ENCODE assay signal across 8 mouse cellular contexts in genomic region chr3:122924009-122924914, GRCm38 (mm10). TPM values are rescaled to one million over a fixed set of nuclear protein-coding genes. Genes with fewer than 3 reads are reported as not detected.
DNase-seq lines count a peak whose midpoint lies in the region; ATAC-seq and TF ChIP-seq lines count a peak whose summit lies in the region.

Gene 1810037I17Rik, plus strand, starts transcription at chr3:122924203.

- H3K9me3 ChIP-seq in embryonic facial prominence, embryonic 15.5 days (replicated peaks): no peaks in the 10 kb centered on the region
- H3K9me3 ChIP-seq in limb, embryonic 14.5 days (ENCODE audit: control insufficient read depth, low read length): no peaks in the 10 kb centered on the region
- H3K9me3 ChIP-seq in midbrain, postnatal 0 days (ENCODE audit: low read length): no peaks in the 10 kb centered on the region

- H3K4me2 ChIP-seq in embryonic facial prominence, embryonic 15.5 days (replicated peaks): peak within 1 kb of the TSS; percentile 54
- peak within 1 kb of the TSS; percentile 68 for H3K4me2 ChIP-seq in limb, embryonic 14.5 days (replicated peaks; ENCODE audit: low read depth, low read length, severe bottlenecking)
- H3K4me2 ChIP-seq in midbrain, postnatal 0 days (ENCODE audit: low read depth, low read length, poor library complexity, severe bottlenecking): peak within 1 kb of the TSS; percentile 58

- peak within 1 kb of the TSS; percentile 56 for H3K27ac ChIP-seq in bone marrow, adult 2 months (ENCODE audit: control insufficient read depth, insufficient read depth, low read depth, low read length, poor library complexity)
- H3K27ac ChIP-seq in embryonic facial prominence, embryonic 15.5 days (replicated peaks): peak within 1 kb of the TSS; percentile 88
- peak within 1 kb of the TSS; percentile 80 for H3K27ac ChIP-seq in limb, embryonic 14.5 days (replicated peaks; ENCODE audit: low read depth, low read length)
- H3K27ac ChIP-seq in midbrain, postnatal 0 days (ENCODE audit: low read depth, low read length): peak within 1 kb of the TSS; percentile 67; the same call in 1 of the 2 replicates

- no peaks in the 10 kb centered on the region for H3K4me1 ChIP-seq in bone marrow, adult 2 months (ENCODE audit: control insufficient read depth, insufficient read depth, low read length)
- peaks cover 6% of the 10 kb centered on the region; the same call in 1 of the 2 replicates for H3K4me1 ChIP-seq in embryonic facial prominence, embryonic 15.5 days
- peaks cover 6% of the 10 kb centered on the region; the same call in 1 of the 2 replicates for H3K4me1 ChIP-seq in limb, embryonic 14.5 days (ENCODE audit: control insufficient read depth, insufficient read depth, low read length)
- no peaks in the 10 kb centered on the region for H3K4me1 ChIP-seq in midbrain, postnatal 0 days (ENCODE audit: insufficient read depth, low read length)

- TF ChIP-seq CTCF in bone marrow, adult 2 months (IDR thresholded peaks at IDR 0.05; ENCODE audit: control insufficient read depth, insufficient read depth, low read length): peak; percentile 25; the same call in 1 of the 2 replicates
- TF ChIP-seq CTCF in midbrain, postnatal 0 days (IDR thresholded peaks at IDR 0.05): peak; percentile 66

- WGBS in bone marrow, adult 2 months: under 1% methylated on average over 68 of the region's 68 CpGs
- under 1% methylated on average over 68 of the region's 68 CpGs for WGBS in embryonic facial prominence, embryonic 15.5 days
- WGBS in limb, embryonic 14.5 days: under 1% methylated on average over 62 of the region's 68 CpGs
- under 1% methylated on average over 64 of the region's 68 CpGs for WGBS in midbrain, postnatal 0 days

- H3K9ac ChIP-seq in embryonic facial prominence, embryonic 15.5 days: peak within 1 kb of the TSS; percentile 60
- peak within 1 kb of the TSS; percentile 55 for H3K9ac ChIP-seq in limb, embryonic 14.5 days (ENCODE audit: low read depth, low read length, severe bottlenecking)
- peak within 1 kb of the TSS; percentile 56 for H3K9ac ChIP-seq in midbrain, postnatal 0 days (replicated peaks; ENCODE audit: low read length, poor library complexity, severe bottlenecking)

- no peaks in the 10 kb centered on the region for H3K27me3 ChIP-seq in embryonic facial prominence, embryonic 15.5 days
- H3K27me3 ChIP-seq in limb, embryonic 14.5 days (ENCODE audit: control insufficient read depth, insufficient read depth, low read length): no peaks in the 10 kb centered on the region
- H3K27me3 ChIP-seq in midbrain, postnatal 0 days (ENCODE audit: insufficient read depth, low read length): no peaks in the 10 kb centered on the region

- peak; percentile 65; the same call in 1 of the 2 replicates for TF ChIP-seq POLR2A in bone marrow, adult 2 months (IDR thresholded peaks at IDR 0.05; ENCODE audit: borderline replicate concordance, control insufficient read depth, low read depth, low read length)
- TF ChIP-seq POLR2A in limb, embryonic 14.5 days (IDR thresholded peaks at IDR 0.05; ENCODE audit: borderline replicate concordance, extremely low read depth, insufficient read depth, insufficient read length): peak; percentile 68; the same call in 1 of the 2 replicates

- peak within 1 kb of the TSS; percentile 97 for H3K4me3 ChIP-seq in bone marrow, adult 2 months (replicated peaks; ENCODE audit: control insufficient read depth, low read depth, low read length)
- H3K4me3 ChIP-seq in embryonic facial prominence, embryonic 15.5 days (replicated peaks): peak within 1 kb of the TSS; percentile 61
- peak within 1 kb of the TSS; percentile 53 for H3K4me3 ChIP-seq in limb, embryonic 14.5 days (replicated peaks; ENCODE audit: low read length)
- H3K4me3 ChIP-seq in midbrain, postnatal 0 days (ENCODE audit: low read depth, low read length): peak within 1 kb of the TSS; percentile 50

- peak; percentile 92 for DNase-seq in 416B (ENCODE audit: low read depth)
- peak; percentile 94 for DNase-seq in heart, adult 8-10 months (ENCODE audit: low spot score)
- peak; percentile 97 for DNase-seq in kidney, adult 9 months
- peak; percentile 95 for DNase-seq in limb, embryonic 14.5 days (ENCODE audit: low spot score)
- DNase-seq in midbrain, postnatal 0 days (ENCODE audit: low spot score): peak; percentile 97
- peak; percentile 82 to 86 for DNase-seq in spleen, postnatal 14 days (ENCODE audit: low spot score in 2 of 2)

- 0 out of 2 replicates have a peak, but pooled peaks cover 5% of the 10 kb centered on the region for H3K36me3 ChIP-seq in embryonic facial prominence, embryonic 15.5 days
- H3K36me3 ChIP-seq in limb, embryonic 14.5 days (ENCODE audit: control insufficient read depth, insufficient read depth, low read length): peaks cover 15% of the 10 kb centered on the region; the same call in 1 of the 2 replicates
- no peaks in the 10 kb centered on the region for H3K36me3 ChIP-seq in midbrain, postnatal 0 days (ENCODE audit: insufficient read depth, low read length)

- ATAC-seq in embryonic facial prominence, embryonic 15.5 days (ENCODE audit: insufficient number of reproducible peaks, low FRiP score, low TSS enrichment, low read depth): peak; percentile 99
- peak; percentile 98 for ATAC-seq in limb, embryonic 14.5 days (ENCODE audit: low FRiP score, low read depth)
- ATAC-seq in midbrain, postnatal 0 days (ENCODE audit: low FRiP score): peak; percentile 99

RNA-seq across cellular contexts. Expression of gene 1810037I17Rik, which starts in this region (rescaled TPM):
- 61.0 and 71.2 TPM in 2 replicates for polyA plus RNA-seq in bone marrow, adult 2 months (2011; ENCODE audit: insufficient read depth, insufficient read length, low replicate concordance, missing spikeins)
- polyA plus RNA-seq in embryonic facial prominence, embryonic 15.5 days (2015; fragmentation: Nextera tagmentation; extraction: Ambion mirVana): 114 and 117 TPM in 2 replicates
- total RNA-seq in heart, adult 8-10 months (2022): 10 to 100 TPM; 75.6 to 96.5 (median 88.1) TPM
- 41.7 and 48.0 TPM in 2 replicates for polyA plus RNA-seq in limb, embryonic 14.5 days (2012; rRNA removed)
- polyA plus RNA-seq in limb, embryonic 14.5 days (2014; fragmentation: Nextera tagmentation; extraction: Ambion mirVana): 90.1 and 97.7 TPM in 2 replicates
- total RNA-seq in midbrain, postnatal 0 days (2014; rRNA removed): 21.9 and 32.3 TPM in 2 replicates
- 90.8 and 94.5 TPM in 2 replicates for polyA plus RNA-seq in midbrain, postnatal 0 days (2015; fragmentation: Nextera tagmentation; extraction: Ambion mirVana)

Comparison
In these comparisons a context has a peak if more than half of its experiments do, and no peak if none do; other contexts are left out.
1. Peak in every context shown above with its lines: DNase-seq, ATAC-seq, H3K4me3 ChIP-seq and H3K27ac ChIP-seq.